Mouse (Mus musculus) kidney, embryonic 14.5 days (tissue): ENCODE results near the gene Sync. TPM values are rescaled to one million over a fixed set of nuclear protein-coding genes. Genes with fewer than 3 reads are reported as not detected.

Source experiments
- ATAC-seq: fragments of 200-750 bp; cut with Nextera tagmentation; 2 replicates; pipeline ENCODE4 v1.8.0; 2017; ENCODE audit warnings: moderate number of reproducible peaks, mild to moderate bottlenecking, moderate TSS enrichment, moderate library complexity; ENCODE audit not compliant: low FRiP score, low TSS enrichment
- H3K27ac ChIP-seq: fragments of 300-500 bp; sonication (generic); 2 replicates; pipeline ENCODE4 v1.5.1; 2014; ENCODE audit warnings: low read depth, mild to moderate bottlenecking, low read length, moderate library complexity, mixed read lengths
- H3K27me3 ChIP-seq: fragments of 300-500 bp; sonication (generic); 2 replicates; pipeline ENCODE4 v1.6.1; 2014; ENCODE audit warnings: mild to moderate bottlenecking, low read length; ENCODE audit not compliant: control insufficient read depth, insufficient read depth
- H3K36me3 ChIP-seq: fragments of 300-500 bp; sonication (generic); 2 replicates; pipeline ENCODE4 v1.6.1; 2014; ENCODE audit warnings: low read length, mixed read lengths; ENCODE audit not compliant: control insufficient read depth, insufficient read depth
- H3K4me1 ChIP-seq: fragments of 300-500 bp; sonication (generic); 2 replicates; pipeline ENCODE4 v1.6.1; 2014; ENCODE audit warnings: low read length, mixed read lengths; ENCODE audit not compliant: control insufficient read depth, insufficient read depth
- H3K4me2 ChIP-seq: fragments of 300-500 bp; sonication (generic); replicated peaks from 2 replicates; pipeline ENCODE4 v1.6.1; 2014; ENCODE audit warnings: low read depth, mild to moderate bottlenecking, low read length
- H3K4me3 ChIP-seq: fragments of 300-500 bp; sonication (generic); 2 replicates; pipeline ENCODE4 v1.5.1; 2014; ENCODE audit warnings: mild to moderate bottlenecking, low read length
- H3K9ac ChIP-seq: fragments of 300-500 bp; sonication (generic); 2 replicates; pipeline ENCODE4 v1.6.1; 2014; ENCODE audit warnings: low read depth, mild to moderate bottlenecking, low read length, moderate library complexity
- H3K9me3 ChIP-seq: fragments of 300-500 bp; sonication (generic); 2 replicates; pipeline ENCODE4 v1.6.1; 2016; ENCODE audit warnings: low read length; ENCODE audit not compliant: control insufficient read depth
- WGBS: fragments of 180-500 bp; shearing (Covaris S2); extraction: QIAGEN DNeasy Blood & Tissue Kit; methylation state at CpG from one replicate; pipeline ENCODE4 v1.1.7; 2014; 5-methylcytosine and 5-hydroxymethylcytosine counted together
- microRNA-seq: library from miRNA; unstranded; fragments of <30 nt; microRNA quantifications from one replicate; pipeline ENCODE4, GENCODE M21; 2016
- polyA plus RNA-seq: library from polyadenylated mRNA; unstranded; fragments of >200 nt; fragmentation: Nextera tagmentation; extraction: Ambion mirVana; gene quantifications from 2 replicates; pipeline ENCODE4 v1.2.1, GENCODE M21; 2014

Gene Sync
- polyA plus RNA-seq, 1 experiment from 2014 or later, result 0.84 TPM

DNA sequence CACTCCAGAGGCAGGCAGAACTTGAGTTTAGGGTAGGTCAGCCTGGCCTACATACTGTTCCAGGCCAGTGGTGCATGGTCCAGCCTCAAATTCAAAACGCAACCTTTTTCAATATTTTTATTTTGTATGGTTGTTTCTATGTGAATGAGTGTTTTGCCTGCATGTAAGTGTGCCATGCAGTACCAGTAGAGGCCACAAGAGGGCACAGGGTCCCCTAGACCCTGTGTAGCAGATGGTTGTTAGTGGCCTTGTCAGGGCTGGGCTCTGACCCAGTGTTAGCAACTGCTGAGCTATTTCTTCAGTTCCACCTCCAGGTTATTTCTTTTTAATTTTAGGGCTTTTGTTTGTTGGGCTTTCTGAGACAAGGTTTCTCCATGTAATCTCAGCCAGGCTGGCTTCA is 63.2 kb downstream of the Sync start:
- ATAC-seq, result no peak; the same call in 1 of the 2 replicates
- 9% methylated on average over 1 of the region's 1 CpGs for WGBS
- no peaks in the 10 kb centered on the region for H3K4me1 ChIP-seq
- H3K4me2 ChIP-seq, result no peak overlapping the region
- H3K9me3 ChIP-seq, result no peaks in the 10 kb centered on the region
- no peak overlapping the region for H3K9ac ChIP-seq
- no peaks in the 10 kb centered on the region for H3K27me3 ChIP-seq
- no peak overlapping the region for H3K4me3 ChIP-seq
- no peak overlapping the region for H3K27ac ChIP-seq
- H3K36me3 ChIP-seq, result peaks cover 17% of the 10 kb centered on the region

DNA sequence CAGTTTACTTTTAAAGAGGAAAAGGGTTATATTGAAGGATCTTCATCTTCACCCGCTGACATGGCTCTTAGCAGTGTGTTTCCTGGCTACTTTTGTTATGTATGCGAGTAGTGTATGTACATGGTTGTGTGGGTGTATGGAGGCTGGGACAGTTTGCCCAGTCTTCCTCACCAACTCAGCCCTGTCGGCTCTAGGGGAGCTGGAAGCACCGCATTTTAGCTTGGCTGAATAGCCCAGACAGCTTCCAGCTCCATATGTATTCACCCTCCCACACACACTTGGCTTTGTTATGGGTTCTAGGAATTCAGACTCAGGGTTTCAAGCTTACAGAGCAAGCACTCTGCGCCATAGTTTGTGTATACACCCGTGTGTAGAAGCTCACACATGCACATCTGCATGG is 63.7 kb downstream of the Sync start:
- no peak for ATAC-seq
- Histone ChIP-seq H3K36me3 (peaks cover 22% of the 10 kb centered on the region), H3K9ac (no peak overlapping the region), H3K27ac (no peak overlapping the region), H3K4me2 (no peak overlapping the region), H3K27me3 (no peaks in the 10 kb centered on the region), H3K4me3 (no peak overlapping the region), H3K4me1 (no peaks in the 10 kb centered on the region), H3K9me3 (no peaks in the 10 kb centered on the region)
- 73% methylated on average over 6 of the region's 6 CpGs for WGBS

GRCm38 (mm10) chr4:129353176-129353575 is 65.8 kb downstream of the Sync start:
- peaks cover 24% of the 10 kb centered on the region for H3K36me3 ChIP-seq
- no peak overlapping the region for H3K27ac ChIP-seq
- H3K27me3 ChIP-seq, result no peaks in the 10 kb centered on the region
- no peak overlapping the region for H3K4me3 ChIP-seq
- ATAC-seq, result no peak
- H3K9ac ChIP-seq, result no peak overlapping the region
- WGBS, result 88% methylated on average over 12 of the region's 12 CpGs
- no peaks in the 10 kb centered on the region for H3K4me1 ChIP-seq
- no peaks in the 10 kb centered on the region for H3K9me3 ChIP-seq
- no peak overlapping the region for H3K4me2 ChIP-seq

- H3K4me1 ChIP-seq, result no peaks in the 10 kb centered on the region
- H3K4me3 ChIP-seq, result no peak overlapping the region
- no peak for ATAC-seq
- no peak overlapping the region for H3K27ac ChIP-seq
- H3K27me3 ChIP-seq, result no peaks in the 10 kb centered on the region
- H3K9me3 ChIP-seq, result no peaks in the 10 kb centered on the region
- H3K9ac ChIP-seq, result no peak overlapping the region
- H3K4me2 ChIP-seq, result no peak overlapping the region
- peaks cover 24% of the 10 kb centered on the region for H3K36me3 ChIP-seq
- 78% methylated on average over 15 of the region's 15 CpGs for WGBS
Observed at GRCm38 (mm10) chr4:129354236-129354635, 66.8 kb downstream of the Sync start.

DNA sequence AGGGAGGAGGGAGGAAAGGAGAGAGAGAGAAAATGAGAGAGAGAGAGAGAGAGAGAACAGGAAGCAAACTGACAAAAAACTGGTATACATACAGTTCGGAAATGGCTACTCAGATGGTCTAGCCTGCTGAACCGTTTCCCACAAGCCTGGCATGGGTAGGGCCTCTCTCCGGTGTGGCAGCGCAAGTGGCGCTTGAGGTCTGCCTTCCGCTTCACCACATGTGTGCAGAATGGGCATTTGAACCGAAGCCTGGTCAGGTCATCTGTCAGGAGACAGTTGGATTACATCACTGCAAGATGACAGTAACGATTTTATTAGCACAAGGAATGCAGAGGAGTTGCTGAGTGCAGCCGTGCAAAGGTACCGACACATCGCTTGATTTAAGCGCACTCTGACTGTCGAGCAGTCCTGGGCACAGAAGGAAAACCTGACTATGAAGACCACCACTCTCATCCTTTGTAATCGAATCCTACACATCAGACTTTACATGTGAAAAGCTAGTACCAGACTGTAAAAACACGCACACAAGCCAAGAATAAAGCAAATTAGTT is 70.3 kb downstream of the Sync start:
- H3K4me3 ChIP-seq, result no peak overlapping the region
- peak; percentile 64 for ATAC-seq
- H3K9ac ChIP-seq, result no peak overlapping the region
- H3K4me2 ChIP-seq, result no peak overlapping the region
- H3K27ac ChIP-seq, result no peak overlapping the region
- WGBS, result 51% methylated on average over 15 of the region's 15 CpGs
- H3K4me1 ChIP-seq, result no peaks in the 10 kb centered on the region
- H3K27me3 ChIP-seq, result no peaks in the 10 kb centered on the region
- no peaks in the 10 kb centered on the region for H3K9me3 ChIP-seq
- H3K36me3 ChIP-seq, result peaks cover 29% of the 10 kb centered on the region

Small RNA genes within 50 kb of the gene (microRNA-seq; reads per million reads assigned to microRNA genes)
- not detected for gene Gm22994

Other genes starting within 250 kb of the Sync start
- 6.0 and 7.6 TPM in 2 replicates for gene Rnf19b, start 229.3 kb upstream of the Sync start, polyA plus RNA-seq
- gene Tmem54, start 182.1 kb upstream of the Sync start, polyA plus RNA-seq, result 8.5 and 10.0 TPM in 2 replicates
- 0.83 TPM in 2 replicates for gene Hpca, start 165.6 kb upstream of the Sync start, polyA plus RNA-seq
- gene Fndc5, start 150.6 kb upstream of the Sync start, polyA plus RNA-seq, result 4.3 and 5.7 TPM in 2 replicates
- 17.3 and 28.9 TPM in 2 replicates for gene S100pbp, start 97.9 kb upstream of the Sync start, polyA plus RNA-seq
- 68.4 and 92.6 TPM in 2 replicates for gene Yars, start 97.9 kb upstream of the Sync start, polyA plus RNA-seq
- gene C77080, start 26.2 kb upstream of the Sync start, polyA plus RNA-seq, result 7.3 and 7.8 TPM in 2 replicates
- 421 and 437 TPM in 2 replicates for gene Rbbp4, start 47.8 kb downstream of the Sync start, polyA plus RNA-seq
- 50.2 and 70.1 TPM in 2 replicates for gene Zbtb8os, start 48.1 kb downstream of the Sync start, polyA plus RNA-seq
- 7.9 and 13.3 TPM in 2 replicates for gene Zbtb8a, start 90.5 kb downstream of the Sync start, polyA plus RNA-seq
- 2.3 and 3.1 TPM in 2 replicates for gene Zbtb8b, start 153.2 kb downstream of the Sync start, polyA plus RNA-seq
- 20.5 and 23.3 TPM in 2 replicates for gene Bsdc1, start 174.0 kb downstream of the Sync start, polyA plus RNA-seq
- gene Tssk3, start 203.4 kb downstream of the Sync start, polyA plus RNA-seq, result not detected in 2 replicates
- gene Fam229a, start 203.6 kb downstream of the Sync start, polyA plus RNA-seq, result 0.39 TPM in 1 of 2 replicates, not detected in the other
- 823 and 993 TPM in 2 replicates for gene Marcksl1, start 226.0 kb downstream of the Sync start, polyA plus RNA-seq